Mouse (Mus musculus) kidney, adult 2 months (tissue): Measurements from ENCODE around the gene Nomo1.

Experiments used
- CTCF ChIP-seq: fragments of 200-500 bp; conservative IDR thresholded peaks from 2 replicates; pipeline ENCODE4 v1.5.1; 2011; ENCODE audit warnings: low read depth, mild to moderate bottlenecking, control low read depth, low read length, moderate library complexity, mixed read lengths; ENCODE audit not compliant: insufficient read depth, insufficient read length
- POLR2A ChIP-seq: fragments of 200-500 bp; IDR thresholded peaks from one replicate; pipeline ENCODE4 v1.6.1; 2011; ENCODE audit warnings: low read depth, low read length, control low read depth

GRCm38 (mm10) chr7:46031075-46031474 is 2.4 kb upstream of the Nomo1 start:
- TF ChIP-seq CTCF (no peak), POLR2A (no peak)
